Mouse (Mus musculus) liver, embryonic 15.5 days (tissue): ENCODE measurements around the gene Abcc5. TPM values are rescaled to one million over a fixed set of nuclear protein-coding genes. Genes with fewer than 3 reads are reported as not detected.
A peak's percentile ranks its signal among the peaks of the same experiment; 100 is the strongest.
"Not testable (repeated sequence)": the region's sequence is repeated elsewhere in the genome, so short reads cannot be mapped to it uniquely, and the experiment has no call there.

Experiments used
- ATAC-seq: fragments of 200-750 bp; cut with Nextera tagmentation; 2 replicates; pipeline ENCODE4 v1.8.0; 2017; ENCODE audit warnings: moderate number of reproducible peaks, mild to moderate bottlenecking, moderate library complexity; ENCODE audit not compliant: insufficient read depth
- H3K27ac ChIP-seq: fragments of 300-500 bp; sonication (generic); replicated peaks from 2 replicates; pipeline ENCODE4 v1.5.1; 2015; ENCODE audit warnings: mild to moderate bottlenecking, inconsistent platforms
- H3K27me3 ChIP-seq: fragments of 300-500 bp; sonication (generic); 2 replicates; pipeline ENCODE4 v1.6.1; 2015; ENCODE audit warnings: mild to moderate bottlenecking, inconsistent platforms
- H3K36me3 ChIP-seq: fragments of 300-500 bp; sonication (generic); replicated peaks from 2 replicates; pipeline ENCODE4 v1.6.1; 2015; ENCODE audit warnings: moderate library complexity, mild to moderate bottlenecking, inconsistent platforms
- H3K4me1 ChIP-seq: fragments of 300-500 bp; sonication (generic); replicated peaks from 2 replicates; pipeline ENCODE4 v1.6.1; 2015; ENCODE audit warnings: inconsistent platforms
- H3K4me2 ChIP-seq: fragments of 300-500 bp; sonication (generic); 2 replicates; pipeline ENCODE4 v1.6.1; 2015; ENCODE audit warnings: moderate library complexity, mild to moderate bottlenecking, inconsistent platforms
- H3K4me3 ChIP-seq: fragments of 300-500 bp; sonication (generic); replicated peaks from 2 replicates; pipeline ENCODE4 v1.5.1; 2015; ENCODE audit warnings: mild to moderate bottlenecking, inconsistent platforms
- H3K9ac ChIP-seq: fragments of 300-500 bp; sonication (generic); 2 replicates; pipeline ENCODE4 v1.6.1; 2015; ENCODE audit warnings: moderate library complexity, mild to moderate bottlenecking, inconsistent platforms
- H3K9me3 ChIP-seq: fragments of 300-500 bp; sonication (generic); replicated peaks from 2 replicates; pipeline ENCODE4 v1.6.1; 2016; ENCODE audit warnings: inconsistent platforms
- WGBS: fragments of 180-500 bp; shearing (Covaris S2); methylation state at CpG from one replicate; pipeline ENCODE4 v1.1.7; 2015; ENCODE audit warnings: mixed read lengths; ENCODE audit not compliant: insufficient replicate concordance; 5-methylcytosine and 5-hydroxymethylcytosine counted together
- polyA plus RNA-seq: library from polyadenylated mRNA; unstranded; fragments of >200 nt; fragmentation: Nextera tagmentation; extraction: Ambion mirVana; gene quantifications from 2 replicates; pipeline ENCODE4 v1.2.1, GENCODE M21; 2015

Abcc5 gene
- 17.2 and 18.5 TPM in 2 replicates for polyA plus RNA-seq

- Histone ChIP-seq H3K27me3 (no peaks in the 10 kb centered on the region), H3K27ac (peak within 1 kb of the TSS; percentile 82), H3K9ac (peak within 1 kb of the TSS; percentile 75), H3K4me3 (peak within 1 kb of the TSS; percentile 72), H3K4me2 (peak within 1 kb of the TSS; percentile 84), H3K4me1 (peaks cover 45% of the 10 kb centered on the region), H3K9me3 (no peaks in the 10 kb centered on the region), H3K36me3 (peaks cover 12% of the 10 kb centered on the region)
- under 1% methylated on average over 62 of the region's 62 CpGs for WGBS
- peak; percentile 93 for ATAC-seq
Observed at GRCm38 (mm10) chr16:20425855-20426598, at the start of gene Abcc5. Gene Abcc5 (minus strand): TSS chr16:20426394.

- Histone ChIP-seq H3K27ac (no peak overlapping the region), H3K4me2 (no peak overlapping the region), H3K4me3 (no peak overlapping the region), H3K27me3 (no peaks in the 10 kb centered on the region), H3K36me3 (no peaks in the 10 kb centered on the region), H3K9me3 (no peaks in the 10 kb centered on the region), H3K9ac (no peak overlapping the region), H3K4me1 (no peaks in the 10 kb centered on the region; the same call in 1 of the 2 replicates)
- no peak for ATAC-seq
- 76% methylated on average over 1 of the region's 1 CpGs for WGBS
Observed at GRCm38 (mm10) chr16:20475335-20475734, 49.1 kb upstream of the Abcc5 start.

DNA sequence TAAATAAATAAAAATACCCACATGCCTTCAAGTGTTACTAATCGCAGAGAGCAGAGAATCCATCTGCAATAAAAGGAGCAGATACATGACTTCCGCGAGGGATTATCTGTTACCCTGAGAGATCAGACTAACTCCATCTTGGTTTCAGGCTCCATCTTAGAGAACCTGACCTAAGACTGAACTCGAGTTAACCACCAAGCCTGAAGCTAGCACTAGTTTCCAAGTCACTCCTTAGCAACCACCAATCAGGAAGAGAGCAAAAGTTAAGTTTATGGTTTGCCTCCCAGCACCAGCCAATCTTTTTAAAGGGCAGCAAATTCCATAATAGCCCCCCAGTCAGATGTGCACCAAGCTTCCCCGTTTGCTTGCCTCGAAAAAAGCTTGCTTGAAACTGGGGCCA, 48.6 kb upstream of the Abcc5 start:
- WGBS: 61% methylated on average over 6 of the region's 6 CpGs
- Histone ChIP-seq H3K4me2 (no peak overlapping the region), H3K27ac (no peak overlapping the region), H3K9me3 (no peaks in the 10 kb centered on the region), H3K27me3 (no peaks in the 10 kb centered on the region), H3K4me1 (no peaks in the 10 kb centered on the region; the same call in 1 of the 2 replicates), H3K4me3 (no peak overlapping the region), H3K36me3 (no peaks in the 10 kb centered on the region), H3K9ac (no peak overlapping the region)
- no peak for ATAC-seq

DNA sequence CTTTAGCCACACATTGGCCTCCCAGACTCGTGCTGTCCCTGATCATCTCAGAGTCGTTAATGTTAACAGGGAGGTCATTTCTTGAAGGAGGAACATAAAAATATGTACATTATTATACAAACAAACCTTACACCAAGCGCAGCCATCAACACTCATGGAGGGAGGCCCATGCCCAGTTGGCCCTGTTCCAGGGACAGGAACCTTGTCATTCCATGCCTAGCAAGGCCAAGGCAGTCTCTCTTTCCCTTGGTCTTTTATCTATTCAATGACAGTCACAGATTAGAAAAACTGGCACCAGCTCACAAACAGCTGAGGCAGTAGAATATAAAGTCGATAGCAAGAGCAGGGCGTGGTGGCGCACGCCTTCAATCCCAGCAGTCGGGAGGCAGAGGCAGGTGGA, 48.0 kb upstream of the Abcc5 start:
- Histone ChIP-seq H3K9ac (no peak overlapping the region), H3K36me3 (no peaks in the 10 kb centered on the region), H3K4me1 (no peaks in the 10 kb centered on the region; the same call in 1 of the 2 replicates), H3K4me3 (no peak overlapping the region), H3K27me3 (no peaks in the 10 kb centered on the region), H3K4me2 (no peak overlapping the region), H3K9me3 (no peaks in the 10 kb centered on the region), H3K27ac (no peak overlapping the region)
- WGBS: 68% methylated on average over 8 of the region's 8 CpGs
- ATAC-seq: no peak

GRCm38 (mm10) chr16:20473748-20474147, 47.6 kb upstream of the Abcc5 start:
- H3K9ac ChIP-seq: no peak overlapping the region
- no peaks in the 10 kb centered on the region for H3K36me3 ChIP-seq
- no peak overlapping the region for H3K27ac ChIP-seq
- no peak for ATAC-seq
- H3K9me3 ChIP-seq: no peaks in the 10 kb centered on the region
- 74% methylated on average over 1 of the region's 1 CpGs for WGBS
- H3K4me2 ChIP-seq: no peak overlapping the region
- no peaks in the 10 kb centered on the region; the same call in 1 of the 2 replicates for H3K4me1 ChIP-seq
- no peaks in the 10 kb centered on the region for H3K27me3 ChIP-seq
- H3K4me3 ChIP-seq: no peak overlapping the region

- H3K9me3 ChIP-seq: no peaks in the 10 kb centered on the region
- H3K27ac ChIP-seq: no peak overlapping the region
- ATAC-seq: no peak
- no peaks in the 10 kb centered on the region; the same call in 1 of the 2 replicates for H3K4me1 ChIP-seq
- H3K9ac ChIP-seq: no peak overlapping the region
- H3K4me2 ChIP-seq: no peak overlapping the region
- 41% methylated on average over 1 of the region's 1 CpGs for WGBS
- H3K36me3 ChIP-seq: no peaks in the 10 kb centered on the region
- no peaks in the 10 kb centered on the region for H3K27me3 ChIP-seq
- H3K4me3 ChIP-seq: no peak overlapping the region
Observed at GRCm38 (mm10) chr16:20471686-20472085, 45.5 kb upstream of the Abcc5 start.

DNA sequence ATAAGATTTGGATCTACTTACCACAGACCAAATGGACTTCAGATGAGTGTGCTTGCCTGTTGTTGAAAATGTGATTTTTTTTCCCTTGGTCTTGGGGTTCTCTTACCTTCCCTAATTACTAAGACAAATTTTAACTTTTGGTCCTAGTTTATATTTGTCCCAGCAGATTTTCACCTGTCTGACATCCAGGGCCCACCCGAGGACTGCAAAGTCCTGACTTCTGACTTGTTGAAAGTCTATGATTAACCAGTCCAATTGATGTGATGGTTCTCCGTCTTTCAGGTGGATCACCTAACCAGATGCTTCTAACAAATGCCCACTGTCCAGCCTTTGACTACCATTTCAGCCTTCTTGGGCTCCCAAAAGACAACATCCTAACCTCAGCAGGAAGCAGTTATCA, 44.8 kb upstream of the Abcc5 start:
- Histone ChIP-seq H3K4me1 (no peaks in the 10 kb centered on the region), H3K4me3 (no peak overlapping the region), H3K36me3 (no peaks in the 10 kb centered on the region), H3K4me2 (no peak overlapping the region), H3K9ac (no peak overlapping the region), H3K9me3 (no peaks in the 10 kb centered on the region), H3K27me3 (no peaks in the 10 kb centered on the region), H3K27ac (no peak overlapping the region)
- ATAC-seq: no peak
- WGBS: 72% methylated on average over 2 of the region's 2 CpGs

DNA sequence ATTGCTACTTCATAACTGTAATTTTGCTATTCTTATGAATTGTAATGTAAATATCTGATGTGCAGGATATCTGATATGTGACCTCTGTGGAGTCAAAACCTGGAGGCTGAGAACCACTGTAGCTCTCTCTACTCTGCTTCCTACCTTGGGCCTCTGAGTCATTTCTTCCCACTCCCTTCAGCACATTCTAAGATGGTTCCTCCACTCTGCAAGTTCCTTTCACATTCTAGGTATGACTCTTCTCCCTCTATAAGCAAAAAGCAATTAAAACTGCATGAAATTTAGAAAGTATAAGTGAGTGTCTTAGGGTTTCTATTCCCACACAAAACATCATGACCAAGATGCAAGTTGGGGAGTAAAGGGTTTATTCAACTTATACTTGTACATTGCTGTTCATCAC, 38.5 kb upstream of the Abcc5 start:
- ATAC-seq: no peak
- Histone ChIP-seq H3K36me3 (no peaks in the 10 kb centered on the region), H3K9ac (no peak overlapping the region), H3K27ac (no peak overlapping the region), H3K27me3 (no peaks in the 10 kb centered on the region), H3K9me3 (no peaks in the 10 kb centered on the region), H3K4me3 (no peak overlapping the region), H3K4me2 (no peak overlapping the region), H3K4me1 (no peaks in the 10 kb centered on the region)

DNA sequence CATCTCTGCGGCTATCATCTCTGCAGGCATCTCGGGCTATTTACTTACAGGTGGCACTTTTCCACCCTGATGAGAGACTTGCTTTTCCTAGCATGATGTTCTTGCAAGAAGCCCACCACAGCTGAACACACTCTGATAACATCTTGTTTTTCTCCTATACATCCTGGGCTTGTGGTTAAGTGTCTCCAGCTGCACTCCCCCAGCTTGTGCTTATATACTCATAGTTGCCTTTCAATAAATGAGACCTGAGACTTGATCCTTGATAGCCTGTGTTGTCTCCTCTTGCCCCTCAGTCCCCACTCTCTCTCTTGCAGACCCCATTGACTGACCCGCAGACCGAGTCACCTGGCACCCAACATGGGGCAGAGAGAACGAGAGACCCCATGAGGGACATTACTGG, 32.5 kb upstream of the Abcc5 start:
- 75% methylated on average over 5 of the region's 5 CpGs for WGBS
- not testable (repeated sequence) for H3K27me3 ChIP-seq, H3K9ac ChIP-seq, H3K4me2 ChIP-seq, ATAC-seq, H3K4me3 ChIP-seq, H3K4me1 ChIP-seq, H3K9me3 ChIP-seq, H3K36me3 ChIP-seq, H3K27ac ChIP-seq

GRCm38 (mm10) chr16:20456106-20456505, 29.9 kb upstream of the Abcc5 start:
- no peaks in the 10 kb centered on the region for H3K36me3 ChIP-seq
- H3K4me1 ChIP-seq: no peaks in the 10 kb centered on the region
- no peak overlapping the region for H3K9ac ChIP-seq
- H3K27ac ChIP-seq: no peak overlapping the region
- no peaks in the 10 kb centered on the region for H3K27me3 ChIP-seq
- H3K4me3 ChIP-seq: no peak overlapping the region
- no peak for ATAC-seq
- WGBS: 17% methylated on average over 1 of the region's 1 CpGs
- H3K4me2 ChIP-seq: no peak overlapping the region
- no peaks in the 10 kb centered on the region for H3K9me3 ChIP-seq

DNA sequence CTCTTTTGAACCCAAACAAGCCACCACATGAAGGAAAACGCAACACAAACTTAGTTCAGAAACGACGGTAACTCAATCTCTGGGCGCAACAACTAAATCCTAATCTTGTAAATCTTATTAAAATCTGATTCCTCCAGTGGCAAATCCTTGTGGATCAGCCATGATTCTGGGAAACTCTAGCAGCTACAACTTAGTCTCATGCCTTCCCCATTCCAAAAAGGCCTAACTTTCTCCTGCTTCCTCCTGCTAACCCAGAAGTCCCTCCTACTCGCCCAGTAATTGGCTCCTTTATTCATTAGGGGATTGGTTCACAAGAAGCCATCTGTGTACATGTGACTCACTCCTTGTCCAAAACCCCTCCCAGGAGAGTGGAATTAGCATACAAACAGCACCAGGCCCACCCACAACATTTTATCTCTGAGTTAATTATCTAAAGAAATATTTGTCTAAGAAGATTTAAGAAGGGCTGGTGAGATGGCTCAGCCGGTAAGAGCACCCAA, 28.0 kb upstream of the Abcc5 start:
- no peak for ATAC-seq
- Histone ChIP-seq H3K4me2 (no peak overlapping the region), H3K27me3 (no peaks in the 10 kb centered on the region), H3K9me3 (no peaks in the 10 kb centered on the region), H3K4me3 (no peak overlapping the region), H3K36me3 (no peaks in the 10 kb centered on the region), H3K9ac (no peak overlapping the region), H3K27ac (no peak overlapping the region), H3K4me1 (no peaks in the 10 kb centered on the region)
- 83% methylated on average over 6 of the region's 6 CpGs for WGBS

- no peak for ATAC-seq
- no peak overlapping the region for H3K9ac ChIP-seq
- no peaks in the 10 kb centered on the region for H3K27me3 ChIP-seq
- H3K27ac ChIP-seq: no peak overlapping the region
- WGBS: 52% methylated on average over 6 of the region's 6 CpGs
- no peak overlapping the region for H3K4me2 ChIP-seq
- H3K36me3 ChIP-seq: no peaks in the 10 kb centered on the region
- no peak overlapping the region for H3K4me3 ChIP-seq
- no peaks in the 10 kb centered on the region for H3K4me1 ChIP-seq
- no peaks in the 10 kb centered on the region for H3K9me3 ChIP-seq
Observed at GRCm38 (mm10) chr16:20451774-20452173, 25.6 kb upstream of the Abcc5 start.
